Mouse (Mus musculus) activated CD4-positive, CD25-positive, alpha-beta regulatory T cell, adult 9 weeks (primary cell): ENCODE data around the gene Lce3c. TPM values are rescaled to one million over a fixed set of nuclear protein-coding genes. Genes with fewer than 3 reads are reported as not detected.

Experiments used
- polyA plus RNA-seq: library from polyadenylated mRNA; unstranded; fragments of 100-300 nt; shearing (Covaris generic); gene quantifications from one replicate; pipeline ENCODE4 v1.2.1, GENCODE M21; 2017

The Lce3c gene
- polyA plus RNA-seq, result not detected

GRCm38 (mm10) chr3:92944186-92944585, at the start of gene Lce3c:
TSS of gene Lce3c (plus strand) at chr3:92944486.

GRCm38 (mm10) chr3:92926130-92926529, 18.2 kb upstream of the Lce3c start, which contains the start of gene Lce3a:
TSS of gene Lce3a (minus strand) at chr3:92926230.

GRCm38 (mm10) chr3:92932679-92933078, 11.6 kb upstream of the Lce3c start, which contains the start of gene Lce3b:
TSS of gene Lce3b (plus strand) at chr3:92932979.

GRCm38 (mm10) chr3:92957090-92957489, 12.8 kb downstream of the Lce3c start, which contains the start of gene Lce3d:
TSS of gene Lce3d (plus strand) at chr3:92957390.

GRCm38 (mm10) chr3:92966761-92967160, 22.5 kb downstream of the Lce3c start, which contains the start of gene Lce3e:
TSS of gene Lce3e (plus strand) at chr3:92967061.

GRCm38 (mm10) chr3:92991926-92992325, 47.6 kb downstream of the Lce3c start, which contains the start of gene Lce3f:
TSS of gene Lce3f (plus strand) at chr3:92992226.

Other genes starting within 250 kb of the Lce3c start
- not detected for gene Lce1e, start 235.4 kb upstream of the Lce3c start, polyA plus RNA-seq
- gene Lce1f, start 224.1 kb upstream of the Lce3c start, polyA plus RNA-seq, result not detected
- gene Gm38119, start 205.4 kb upstream of the Lce3c start, polyA plus RNA-seq, result not detected
- not detected for gene Lce1g, start 192.1 kb upstream of the Lce3c start, polyA plus RNA-seq
- not detected for gene Lce1h, start 179.4 kb upstream of the Lce3c start, polyA plus RNA-seq
- not detected for gene Lce1i, start 165.6 kb upstream of the Lce3c start, polyA plus RNA-seq
- not detected for gene Lce1j, start 154.0 kb upstream of the Lce3c start, polyA plus RNA-seq
- not detected for gene Lce1k, start 136.6 kb upstream of the Lce3c start, polyA plus RNA-seq
- gene Kprp, start 117.2 kb upstream of the Lce3c start, polyA plus RNA-seq, result not detected
- not detected for gene Lce1l, start 93.2 kb upstream of the Lce3c start, polyA plus RNA-seq
- not detected for gene 2310050C09Rik, start 74.3 kb upstream of the Lce3c start, polyA plus RNA-seq
- not detected for gene Lce3a, start 18.3 kb upstream of the Lce3c start, polyA plus RNA-seq
- gene Lce3b, start 11.5 kb upstream of the Lce3c start, polyA plus RNA-seq, result not detected
- gene Lce3d, start 12.9 kb downstream of the Lce3c start, polyA plus RNA-seq, result not detected
- not detected for gene Lce3e, start 22.6 kb downstream of the Lce3c start, polyA plus RNA-seq
- not detected for gene Lce3f, start 47.7 kb downstream of the Lce3c start, polyA plus RNA-seq
- gene Crct1, start 71.2 kb downstream of the Lce3c start, polyA plus RNA-seq, result not detected
- gene Lce1m, start 74.6 kb downstream of the Lce3c start, polyA plus RNA-seq, result not detected
- 1.1 TPM for gene Gm4858, start 124.3 kb downstream of the Lce3c start, polyA plus RNA-seq
- not detected for gene Crnn, start 200.3 kb downstream of the Lce3c start, polyA plus RNA-seq